Mouse (Mus musculus): ENCODE data around the gene Bhlhe23.

DNA sequence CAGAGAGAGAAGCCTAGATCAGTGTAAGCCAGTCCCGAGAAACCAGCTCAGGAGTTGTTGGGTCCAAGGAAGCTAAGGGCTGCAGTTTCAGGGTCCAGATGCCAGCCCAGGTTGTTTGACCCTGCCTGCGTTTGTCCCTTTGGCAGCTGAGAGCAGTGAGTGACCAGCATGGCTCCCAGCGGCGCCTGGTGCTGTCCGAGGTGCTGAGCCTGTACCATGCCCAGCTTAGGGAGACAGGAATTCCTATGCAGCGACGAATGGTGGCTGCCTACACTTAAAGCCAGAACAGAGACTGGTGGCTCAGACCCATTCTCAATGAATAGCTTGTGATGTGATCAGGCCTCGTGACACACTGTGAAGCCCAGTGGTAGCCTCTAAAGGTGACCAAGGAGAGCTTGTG, 20.8 kb downstream of the Bhlhe23 start:
- TF ChIP-seq POLR2A (IDR thresholded peaks at IDR 0.05; ENCODE audit: borderline replicate concordance, extremely low read depth, insufficient read depth, insufficient read length, poor library complexity, severe bottlenecking) (no peak), CTCF (IDR thresholded peaks at IDR 0.05; ENCODE audit: borderline replicate concordance, extremely low read depth, insufficient read depth, insufficient read length) (no peak)

Data from brain, embryonic 14.5 days (tissue).